Mouse (Mus musculus) small intestine, adult 2 months (tissue): ENCODE data around the gene Clps. TPM values are rescaled to one million over a fixed set of nuclear protein-coding genes. Genes with fewer than 3 reads are reported as not detected.

Experiments
- H3K27ac ChIP-seq: fragments of 200-500 bp; 2 replicates; pipeline ENCODE4 v1.5.1; 2012; ENCODE audit warnings: low read depth, low read length, control low read depth, inconsistent platforms; ENCODE audit not compliant: insufficient read depth
- H3K27me3 ChIP-seq: fragments of 200-500 bp; 2 replicates; pipeline ENCODE4 v1.6.1; 2012; ENCODE audit warnings: mild to moderate bottlenecking, moderate library complexity, low read length, inconsistent platforms; ENCODE audit not compliant: control insufficient read depth, insufficient read depth
- H3K36me3 ChIP-seq: fragments of 200-500 bp; 2 replicates; pipeline ENCODE4 v1.6.1; 2012; ENCODE audit warnings: mild to moderate bottlenecking, low read length, control low read depth, inconsistent platforms; ENCODE audit not compliant: control insufficient read depth, insufficient read depth
- H3K4me1 ChIP-seq: fragments of 200-500 bp; 2 replicates; pipeline ENCODE4 v1.6.1; 2012; ENCODE audit warnings: low read length, inconsistent platforms, mixed read lengths; ENCODE audit not compliant: control insufficient read depth, insufficient read depth, insufficient read length
- H3K4me3 ChIP-seq: fragments of 200-500 bp; 2 replicates; pipeline ENCODE4 v1.5.1; 2012; ENCODE audit warnings: low read depth, mild to moderate bottlenecking, control low read depth, inconsistent platforms, low read length, moderate library complexity
- CTCF ChIP-seq: fragments of 200-500 bp; IDR thresholded peaks from 2 replicates; pipeline ENCODE4 v1.5.1; 2012; ENCODE audit warnings: low read depth, mild to moderate bottlenecking, control low read depth, inconsistent platforms, low read length, moderate library complexity, mixed read lengths; ENCODE audit not compliant: insufficient replicate concordance, insufficient read length; ENCODE audit errors: extremely low read depth
- POLR2A ChIP-seq: fragments of 200-500 bp; IDR thresholded peaks from 2 replicates; pipeline ENCODE4 v1.6.1; 2012; ENCODE audit warnings: low read depth, mild to moderate bottlenecking, control low read depth, inconsistent platforms, low read length, moderate library complexity
- WGBS: fragments of 180-500 bp; shearing (Covaris S2); methylation state at CpG from one replicate; pipeline ENCODE4 v1.1.7; 2018; 5-methylcytosine and 5-hydroxymethylcytosine counted together
- polyA plus RNA-seq: library from polyadenylated mRNA; depleted of rRNA; stranded (reverse); fragments of >200 nt; gene quantifications from 2 replicates; pipeline ENCODE4 v1.2.3, GENCODE M21; 2012; rRNA removed

Clps gene
- 1,332 and 30,405 TPM in 2 replicates for polyA plus RNA-seq

DNA sequence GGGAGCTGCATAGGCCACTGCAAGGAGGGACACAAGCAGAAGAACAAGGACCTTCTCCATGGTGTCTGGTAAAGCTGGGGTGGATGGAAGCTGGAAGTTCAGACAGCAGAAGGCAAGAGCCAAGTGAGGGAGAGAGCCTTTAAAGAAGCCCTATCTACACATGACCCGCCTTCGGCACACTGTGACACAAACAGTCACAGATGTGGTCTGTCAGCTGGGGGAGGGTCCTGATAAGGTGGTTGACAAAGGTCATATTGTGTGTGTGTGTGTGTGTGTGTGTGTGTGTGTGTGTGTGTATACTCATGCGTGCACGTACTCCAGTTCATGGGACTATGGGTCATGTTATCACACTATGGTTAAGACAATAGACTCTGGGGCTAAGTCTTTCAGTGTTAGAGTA lies at the start of gene Clps:
Gene Clps (minus strand): TSS at position 169 of the 400 bp plus-strand sequence.
- Histone ChIP-seq H3K4me3 (peak within 1 kb of the TSS; percentile 6; the same call in 1 of the 2 replicates), H3K27ac (no peak within 1 kb of the TSS), H3K27me3 (no peaks in the 10 kb centered on the region), H3K4me1 (no peaks in the 10 kb centered on the region), H3K36me3 (no peaks in the 10 kb centered on the region)
- TF ChIP-seq POLR2A (no peak), CTCF (no peak)
- 54% methylated on average over 4 of the region's 4 CpGs for WGBS

DNA sequence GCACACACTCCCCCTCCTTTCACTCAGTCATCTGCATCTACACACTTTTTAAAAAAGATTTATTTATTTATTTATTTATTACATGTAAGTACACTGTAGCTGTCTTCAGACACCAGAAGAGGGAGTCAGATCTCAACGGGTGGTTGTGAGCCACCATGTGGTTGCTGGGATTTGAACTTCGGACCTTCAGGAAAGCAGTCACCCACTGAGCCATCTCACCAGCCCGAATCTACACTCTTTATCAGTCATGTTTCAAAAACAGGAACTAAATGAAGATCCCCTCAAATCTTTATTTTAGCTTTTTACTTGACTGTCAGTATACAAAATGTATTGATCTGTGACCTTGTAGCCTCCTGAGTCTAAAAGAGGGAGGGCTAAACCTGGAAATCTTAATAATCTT lies 49.0 kb upstream of the Clps start:
- no peaks in the 10 kb centered on the region for H3K27me3 ChIP-seq

DNA sequence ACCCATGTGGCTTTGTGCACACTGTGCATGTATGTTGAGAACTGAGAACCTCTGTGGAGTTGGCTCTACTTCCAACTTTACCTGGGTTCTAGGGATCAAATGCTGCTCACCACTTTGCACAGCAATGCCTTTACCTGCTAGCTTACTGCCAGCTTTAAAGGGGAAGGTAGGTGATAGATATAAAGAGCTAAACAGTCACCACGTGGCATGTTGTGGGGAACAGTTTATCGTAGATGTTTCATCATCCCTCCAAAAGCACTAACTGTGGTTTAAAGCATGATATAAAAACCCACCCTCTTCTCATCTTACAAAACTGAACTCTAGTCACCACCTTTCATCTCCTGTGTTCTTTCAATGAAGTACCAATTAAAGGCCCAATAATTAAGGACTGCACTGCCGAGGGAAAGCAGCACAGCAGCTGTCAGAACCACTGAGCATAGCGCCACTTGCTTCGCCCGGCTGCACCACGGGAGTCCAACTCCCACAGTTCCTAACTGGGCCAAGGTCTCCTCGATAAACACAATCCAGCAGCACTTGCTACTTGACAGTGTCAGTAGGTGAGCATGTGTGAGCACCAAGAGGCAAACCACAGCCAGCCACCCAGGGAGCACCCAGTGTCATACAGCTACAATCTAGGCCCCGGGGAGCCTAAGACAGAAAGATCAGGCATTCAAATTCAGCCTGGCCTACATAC lies 41.1 kb upstream of the Clps start:
- Histone ChIP-seq H3K27ac (no peak overlapping the region), H3K27me3 (no peaks in the 10 kb centered on the region), H3K36me3 (peaks cover 76% of the 10 kb centered on the region), H3K4me1 (no peaks in the 10 kb centered on the region), H3K4me3 (no peak overlapping the region)
- WGBS = 77% methylated on average over 9 of the region's 9 CpGs
- no peak for TF ChIP-seq POLR2A

More for the DNA sequence above, 49.0 kb upstream of the Clps start:
- H3K4me1 ChIP-seq = peaks cover 3% of the 10 kb centered on the region; the same call in 1 of the 2 replicates
- WGBS = 36% methylated on average over 3 of the region's 3 CpGs
- no peak overlapping the region for H3K27ac ChIP-seq
- H3K36me3 ChIP-seq = peaks cover 32% of the 10 kb centered on the region
- no peak overlapping the region for H3K4me3 ChIP-seq
- TF ChIP-seq CTCF (no peak), POLR2A (no peak)

DNA sequence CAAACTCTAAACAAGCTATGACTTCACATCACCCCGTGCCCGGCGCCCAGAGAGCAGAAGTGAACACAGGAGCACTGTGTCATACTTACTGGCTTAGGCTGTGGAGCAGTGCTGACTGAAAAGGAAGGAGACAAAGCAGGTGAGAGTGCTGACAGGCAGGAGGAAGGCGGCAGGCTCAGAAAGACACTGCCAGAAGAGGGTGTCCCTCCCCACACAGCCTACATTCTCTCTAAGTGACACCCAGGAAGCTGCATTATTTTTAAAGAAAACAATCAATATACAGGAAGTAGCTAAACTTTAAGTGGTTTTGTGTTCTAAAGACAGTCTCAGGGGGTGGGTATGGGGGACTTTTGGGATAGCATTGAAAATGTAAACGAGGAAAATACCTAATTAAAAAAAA lies 40.2 kb upstream of the Clps start:
- WGBS = 86% methylated on average over 5 of the region's 5 CpGs
- no peaks in the 10 kb centered on the region for H3K27me3 ChIP-seq

DNA sequence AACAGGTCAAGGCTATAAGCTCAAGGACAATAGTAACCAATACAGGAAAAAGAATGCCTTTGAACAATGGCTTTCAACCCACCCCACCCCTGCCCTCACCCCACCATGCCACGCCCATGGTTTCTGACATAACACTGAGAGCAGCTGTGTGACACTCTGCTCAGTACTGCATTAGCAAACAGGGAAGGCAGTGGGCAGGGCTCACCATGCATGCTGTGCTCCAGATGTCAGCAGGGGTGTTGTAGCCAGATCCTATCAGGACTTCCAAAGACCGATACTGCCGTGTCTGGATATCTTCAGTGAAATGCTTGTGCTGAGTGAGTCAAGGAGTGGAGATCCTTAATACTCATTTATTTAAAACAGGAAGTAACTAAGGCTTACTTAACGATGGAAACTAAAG lies 33.4 kb upstream of the Clps start:
- 59% methylated on average over 4 of the region's 4 CpGs for WGBS
- Histone ChIP-seq H3K36me3 (peaks cover 70% of the 10 kb centered on the region), H3K4me1 (no peaks in the 10 kb centered on the region), H3K27me3 (no peaks in the 10 kb centered on the region), H3K4me3 (no peak overlapping the region), H3K27ac (no peak overlapping the region)
- no peak for TF ChIP-seq POLR2A
- TF ChIP-seq CTCF = no peak

More for the DNA sequence above, 40.2 kb upstream of the Clps start:
- Histone ChIP-seq H3K36me3 (peaks cover 78% of the 10 kb centered on the region), H3K4me3 (no peak overlapping the region), H3K27ac (no peak overlapping the region), H3K4me1 (no peaks in the 10 kb centered on the region)
- no peak for TF ChIP-seq CTCF

DNA sequence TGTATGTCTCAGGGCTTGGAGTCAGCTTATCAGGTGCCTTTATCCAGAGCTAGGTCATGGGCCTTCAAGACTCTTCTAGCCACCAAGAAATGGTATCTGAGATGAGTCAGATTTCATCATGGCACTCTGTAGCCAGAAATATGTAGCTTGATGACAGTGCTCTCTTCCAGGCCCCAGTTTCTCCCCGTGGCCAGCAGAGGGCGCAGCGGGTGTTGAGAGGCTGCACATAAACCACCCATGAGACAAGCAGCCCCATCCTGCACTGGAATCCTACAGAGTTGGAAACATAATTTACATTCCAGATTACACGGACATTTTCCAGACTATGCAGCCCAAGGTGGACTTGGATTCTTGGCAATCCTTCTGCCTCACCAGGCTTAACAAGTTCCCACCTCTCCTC lies 32.4 kb upstream of the Clps start:
- Histone ChIP-seq H3K36me3 (peaks cover 74% of the 10 kb centered on the region), H3K27me3 (no peaks in the 10 kb centered on the region), H3K27ac (no peak overlapping the region), H3K4me3 (no peak overlapping the region), H3K4me1 (no peaks in the 10 kb centered on the region)
- 11% methylated on average over 4 of the region's 4 CpGs for WGBS
- no peak for TF ChIP-seq POLR2A
- peak; percentile 82; the same call in 1 of the 2 replicates for TF ChIP-seq CTCF

DNA sequence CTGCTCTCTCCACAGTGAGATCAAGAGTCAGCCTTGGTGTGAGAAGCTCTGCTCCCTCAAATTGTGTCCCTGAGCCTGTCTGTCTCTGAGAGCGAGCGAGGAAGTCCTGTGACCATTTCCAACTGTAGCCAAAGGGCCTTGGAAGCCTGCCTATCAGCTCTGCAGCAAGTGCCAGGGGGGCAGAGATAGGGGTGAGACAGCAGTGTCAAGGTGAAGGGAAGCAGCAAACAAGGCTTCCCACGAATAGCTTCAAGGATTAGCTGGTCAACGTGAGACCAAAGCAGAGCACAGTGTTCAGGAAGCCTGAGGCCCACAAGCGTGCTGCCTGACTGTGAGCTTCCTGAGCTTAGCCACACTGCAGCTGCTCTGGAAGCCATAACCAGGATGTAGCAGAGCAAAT lies 30.9 kb upstream of the Clps start:
- Histone ChIP-seq H3K4me3 (no peak overlapping the region), H3K4me1 (no peaks in the 10 kb centered on the region), H3K27me3 (no peaks in the 10 kb centered on the region), H3K36me3 (peaks cover 62% of the 10 kb centered on the region), H3K27ac (no peak overlapping the region)
- TF ChIP-seq POLR2A (no peak), CTCF (no peak)
- WGBS = 83% methylated on average over 5 of the region's 5 CpGs

DNA sequence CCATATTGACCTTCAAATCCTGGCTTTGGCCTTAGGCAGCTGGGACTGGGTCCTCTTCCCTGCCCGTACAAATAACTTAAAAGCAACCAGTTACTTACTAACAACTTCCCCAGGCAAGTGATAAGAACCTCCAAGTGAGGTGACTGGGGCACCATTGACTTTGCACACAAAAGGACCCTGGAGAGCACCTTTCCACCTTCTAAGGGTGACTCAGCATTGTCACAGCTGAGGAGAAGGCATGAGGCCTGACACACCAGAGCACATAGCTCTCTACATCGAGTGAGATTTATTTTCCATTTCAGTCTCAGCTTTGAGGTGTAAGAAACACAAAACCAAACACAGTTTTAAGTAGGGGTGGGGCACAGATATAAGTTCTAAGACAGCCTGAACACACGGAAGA lies 30.0 kb upstream of the Clps start:
- no peak overlapping the region for H3K27ac ChIP-seq
- peaks cover 57% of the 10 kb centered on the region for H3K36me3 ChIP-seq
- no peaks in the 10 kb centered on the region for H3K27me3 ChIP-seq
- H3K4me1 ChIP-seq = no peaks in the 10 kb centered on the region
- 67% methylated on average over 3 of the region's 3 CpGs for WGBS
- TF ChIP-seq CTCF (no peak), POLR2A (no peak)
- H3K4me3 ChIP-seq = no peak overlapping the region
